Mouse (Mus musculus): ENCODE results near the gene Tln2. TPM values are rescaled to one million over a fixed set of nuclear protein-coding genes. Genes with fewer than 3 reads are reported as not detected.
A peak's percentile ranks its signal among the peaks of the same experiment; 100 is the strongest.

Gene Tln2
- polyA plus RNA-seq, 1 experiment from 2014 or later = 30.8 TPM

DNA sequence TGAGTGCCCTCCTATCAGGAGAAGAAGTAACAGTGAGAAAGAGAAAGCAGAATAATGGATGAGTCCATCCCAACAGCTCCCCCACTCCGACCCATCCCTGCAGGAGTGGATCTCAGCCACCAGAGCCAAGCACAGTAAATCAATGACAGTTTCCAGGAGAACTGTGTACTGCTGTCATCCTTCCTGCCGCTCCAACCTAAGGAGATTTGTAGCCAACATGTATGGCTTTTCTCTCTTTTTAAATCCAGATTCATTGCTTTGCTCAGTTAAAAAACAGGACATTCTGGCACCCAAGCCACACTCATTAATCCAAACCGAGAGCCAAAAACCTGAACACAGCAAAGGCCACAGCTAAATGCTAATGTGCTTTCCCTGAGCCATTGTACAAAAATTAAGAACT is 133.2 kb downstream of the Tln2 start:
- DNase-seq (ENCODE audit: low read depth, low spot score) (no peak), ATAC-seq (no peak)
- TF ChIP-seq CTCF (IDR thresholded peaks at IDR 0.05) = no peak
- H3K27me3 ChIP-seq = no peaks in the 10 kb centered on the region
- in situ Hi-C loops (cut with MboI; ENCODE audit: low pct_unique_long_range_greater_than_20kb) = no loop called here
- ChIA-PET CTCF (interaction anchor here (1.1 kb wide), 1 partner anchor 22 kb away, joined by 3 read pairs; no protein-coding TSS in a partner anchor), POLR2A (no interaction called here)

DNA sequence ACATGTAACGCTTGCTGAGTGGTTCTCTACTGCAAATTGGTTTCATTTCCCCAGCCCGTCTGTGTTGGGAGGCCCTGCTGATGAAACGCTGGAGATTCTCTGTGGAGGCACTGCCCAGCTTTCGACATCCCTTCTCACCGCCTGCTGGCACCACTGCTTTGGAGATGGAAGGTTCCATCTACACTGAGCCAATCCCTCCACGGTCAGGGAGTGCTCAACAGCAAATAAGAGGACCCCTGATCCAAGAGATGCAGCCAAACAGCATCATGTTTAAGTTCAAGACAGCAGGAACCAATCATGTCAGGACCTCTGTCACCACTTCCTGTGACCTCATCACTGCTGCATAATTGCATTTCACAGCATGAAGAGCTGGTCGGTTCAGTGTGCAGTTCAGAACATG is 135.4 kb downstream of the Tln2 start:
- no peak for ATAC-seq
- no peak for TF ChIP-seq CTCF (IDR thresholded peaks at IDR 0.05)

DNA sequence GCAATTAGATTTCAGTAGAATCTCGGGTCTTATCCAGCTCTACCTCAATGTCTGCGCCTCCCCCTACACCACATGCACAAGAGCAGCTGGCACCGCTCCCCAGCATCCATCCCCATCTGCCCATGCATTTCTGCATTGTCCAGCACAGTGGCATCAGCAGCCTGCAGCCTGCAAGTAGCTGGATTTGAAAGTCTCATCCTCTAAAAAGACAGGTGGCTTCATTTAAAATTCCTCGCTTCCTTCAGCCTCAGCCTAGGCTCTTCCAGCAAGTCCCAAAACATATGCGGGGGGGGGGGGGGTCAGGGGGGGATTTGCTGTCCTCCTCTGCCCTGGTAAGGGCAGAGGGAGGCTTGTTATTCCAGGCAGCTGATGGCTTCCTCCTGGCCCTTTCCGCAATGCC is 141.4 kb downstream of the Tln2 start:
- H3K27me3 ChIP-seq = no peaks in the 10 kb centered on the region
- DNase-seq (ENCODE audit: low read depth, low spot score) (no peak), ATAC-seq (no peak)
- TF ChIP-seq CTCF (IDR thresholded peaks at IDR 0.05) = no peak
- in situ Hi-C loops (cut with MboI; ENCODE audit: low pct_unique_long_range_greater_than_20kb) = no loop called here
- ChIA-PET POLR2A (no interaction called here), CTCF (no interaction called here)

More for the DNA sequence above, 135.4 kb downstream of the Tln2 start:
- DNase-seq (ENCODE audit: low read depth, low spot score) = no peak
- ChIA-PET POLR2A (no interaction called here), CTCF (no interaction called here)
- no peaks in the 10 kb centered on the region for H3K27me3 ChIP-seq
- in situ Hi-C loops (cut with MboI; ENCODE audit: low pct_unique_long_range_greater_than_20kb) = no loop called here

DNA sequence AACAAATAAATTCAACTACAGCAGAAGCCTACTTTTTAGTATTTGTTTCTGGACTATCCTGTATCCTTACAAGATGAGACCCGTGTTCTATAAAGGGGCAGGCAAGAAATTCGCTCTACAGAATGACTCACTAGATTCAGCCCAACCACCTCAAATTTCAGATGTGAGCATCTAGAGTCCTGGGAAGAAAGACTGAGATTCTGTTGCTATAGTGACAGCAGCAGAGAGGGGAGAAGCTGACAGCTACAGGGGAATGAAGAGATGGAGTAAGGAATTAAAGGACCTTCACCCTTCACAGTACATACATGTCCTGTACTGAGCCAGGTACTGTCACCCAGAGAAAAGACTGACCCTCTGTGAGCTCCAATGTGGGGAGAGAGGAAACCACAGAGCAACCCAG is 148.8 kb downstream of the Tln2 start:
- no peaks in the 10 kb centered on the region for H3K27me3 ChIP-seq
- CTCF ChIA-PET = no interaction called here
- ATAC-seq (no peak), DNase-seq (ENCODE audit: low read depth, low spot score) (no peak)
- POLR2A ChIA-PET = interaction anchor here (0.6 kb wide), 1 partner anchor 19 kb away, joined by 3 read pairs; no protein-coding TSS in a partner anchor
- TF ChIP-seq CTCF (IDR thresholded peaks at IDR 0.05) = no peak
- in situ Hi-C loops (cut with MboI; ENCODE audit: low pct_unique_long_range_greater_than_20kb) = no loop called here

DNA sequence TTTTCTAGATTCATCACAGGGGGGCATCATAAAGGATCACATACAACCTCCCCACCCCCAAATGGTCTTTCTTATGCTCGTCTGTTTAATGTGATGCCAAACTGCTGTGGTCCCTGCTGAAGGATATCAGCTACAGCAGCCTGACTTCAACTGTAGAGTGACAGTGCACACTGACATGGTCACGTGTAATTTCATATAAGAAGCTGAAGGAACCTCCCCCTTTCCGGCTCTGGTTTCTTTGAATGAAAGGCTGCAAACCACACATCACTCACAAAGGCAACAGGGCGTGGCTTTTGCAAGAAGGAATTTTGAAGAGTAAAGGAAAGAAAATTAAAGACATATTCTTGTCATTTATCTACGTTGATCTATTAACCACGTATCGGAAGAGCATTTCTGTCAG is 154.8 kb downstream of the Tln2 start:
- CTCF ChIA-PET = no interaction called here

DNA sequence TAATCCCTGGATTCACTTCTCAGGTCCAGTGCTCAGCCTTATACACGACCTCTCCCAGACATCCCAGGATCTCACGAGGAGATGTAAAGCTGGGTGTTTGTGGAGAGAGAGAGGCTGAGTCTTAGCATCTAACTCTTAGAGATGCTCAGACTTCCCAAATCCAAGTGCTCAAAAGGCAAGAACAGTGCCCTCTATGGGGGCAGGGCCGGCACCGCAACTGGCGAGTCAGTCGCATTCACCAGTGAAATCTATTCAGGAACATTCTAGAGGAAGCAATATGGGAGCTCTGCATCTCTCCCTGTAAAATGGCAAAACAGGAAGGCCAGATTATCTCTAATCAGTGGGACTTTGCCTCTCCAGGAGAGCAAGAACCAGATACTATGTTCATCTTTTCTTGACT is 159.9 kb downstream of the Tln2 start:
- POLR2A ChIA-PET = no interaction called here
- in situ Hi-C loops (cut with MboI; ENCODE audit: low pct_unique_long_range_greater_than_20kb) = no loop called here
- no peaks in the 10 kb centered on the region for H3K27me3 ChIP-seq
- TF ChIP-seq CTCF (IDR thresholded peaks at IDR 0.05) = peak; percentile 50
- CTCF ChIA-PET = interaction anchor here (1.0 to 1.4 kb wide), 2 partner anchors 9 to 10 kb away, joined by 3 to 4 read pairs; no protein-coding TSS in a partner anchor
- ATAC-seq = no peak
- DNase-seq (ENCODE audit: low read depth, low spot score) = no peak

More for the DNA sequence above, 154.8 kb downstream of the Tln2 start:
- POLR2A ChIA-PET = no interaction called here
- in situ Hi-C loops (cut with MboI; ENCODE audit: low pct_unique_long_range_greater_than_20kb) = no loop called here
- no peak for DNase-seq (ENCODE audit: low read depth, low spot score)
- no peak for TF ChIP-seq CTCF (IDR thresholded peaks at IDR 0.05)
- no peaks in the 10 kb centered on the region for H3K27me3 ChIP-seq
- ATAC-seq = no peak

DNA sequence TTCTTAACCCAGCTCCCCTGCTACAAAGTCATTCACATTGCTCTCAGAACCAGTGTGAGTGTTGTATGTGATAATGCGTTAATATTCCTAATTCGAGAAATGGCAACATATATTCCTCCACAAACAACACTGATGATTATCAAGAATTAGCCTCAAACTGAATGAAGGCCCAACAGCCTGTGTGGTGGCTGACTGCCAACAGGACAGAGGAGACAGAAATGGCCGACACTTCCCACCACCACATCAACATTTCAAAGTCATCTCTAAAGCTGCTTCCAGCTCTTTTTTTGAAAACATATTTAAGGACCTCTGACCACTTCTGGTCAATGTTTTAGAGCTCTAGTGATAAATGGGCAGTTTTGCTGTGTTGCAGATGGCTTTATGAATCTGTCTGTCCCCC is 161.7 kb downstream of the Tln2 start:
- ChIA-PET CTCF (interaction anchor here (0.9 kb wide), 1 partner anchor 224 kb away, joined by 3 read pairs; no protein-coding TSS in a partner anchor), POLR2A (no interaction called here)
- no peak for ATAC-seq
- DNase-seq (ENCODE audit: low read depth, low spot score) = no peak
- in situ Hi-C loops (cut with MboI; ENCODE audit: low pct_unique_long_range_greater_than_20kb) = no loop called here
- TF ChIP-seq CTCF (IDR thresholded peaks at IDR 0.05) = no peak
- H3K27me3 ChIP-seq = no peaks in the 10 kb centered on the region

DNA sequence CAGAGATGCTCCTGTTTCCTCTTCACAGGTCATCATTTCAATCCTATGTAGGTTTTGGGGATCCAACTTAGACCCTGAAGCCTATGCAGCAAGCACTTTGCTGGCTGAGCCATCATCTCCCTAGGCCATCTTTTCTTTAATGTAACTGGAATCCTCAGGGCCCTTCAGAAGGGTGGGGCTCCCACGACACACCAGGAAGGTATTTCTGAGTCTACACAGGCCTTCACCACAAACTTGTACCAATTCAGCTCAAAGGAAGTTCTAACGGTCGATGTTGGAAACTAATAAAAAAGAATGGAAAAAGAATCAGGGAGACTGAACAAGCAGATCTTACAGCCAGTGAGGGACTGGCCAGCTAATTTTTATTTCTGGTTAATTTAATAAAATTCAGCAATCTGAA is 163.1 kb downstream of the Tln2 start:
- H3K27me3 ChIP-seq = no peaks in the 10 kb centered on the region
- DNase-seq (ENCODE audit: low read depth, low spot score) (no peak), ATAC-seq (no peak)
- no peak for TF ChIP-seq CTCF (IDR thresholded peaks at IDR 0.05)
- in situ Hi-C loops (cut with MboI; ENCODE audit: low pct_unique_long_range_greater_than_20kb) = no loop called here
- ChIA-PET POLR2A (no interaction called here), CTCF (no interaction called here)

DNA sequence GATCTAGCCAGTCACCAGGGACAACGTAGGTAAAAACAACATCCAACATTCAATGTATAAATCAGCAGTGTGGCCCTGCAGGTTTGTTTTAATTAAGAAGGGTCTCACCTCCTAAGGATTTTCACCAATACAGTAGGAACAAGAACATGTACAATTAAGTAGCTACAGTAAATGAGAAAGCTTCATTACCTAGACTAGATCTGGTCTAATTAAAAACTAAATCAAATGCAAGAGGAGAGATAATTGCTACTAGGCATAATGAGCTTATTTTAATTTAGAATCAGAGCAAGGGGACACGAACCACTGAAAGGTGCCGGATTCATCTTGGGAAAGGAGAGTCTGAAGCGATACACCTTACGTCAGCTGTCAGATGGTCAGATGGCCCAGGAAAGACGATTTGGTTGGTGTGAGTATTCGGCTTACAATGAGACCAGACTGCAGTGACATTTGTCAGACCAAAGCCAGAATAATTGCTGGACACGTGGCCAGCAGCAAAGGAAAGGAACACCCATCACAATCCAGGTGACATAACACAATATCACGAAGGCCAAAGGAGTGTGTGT is 175.4 kb downstream of the Tln2 start:
- in situ Hi-C loops (cut with MboI; ENCODE audit: low pct_unique_long_range_greater_than_20kb) = no loop called here
- TF ChIP-seq CTCF (IDR thresholded peaks at IDR 0.05) = no peak
- ChIA-PET CTCF (interaction anchor here (0.7 to 1.3 kb wide), 2 partner anchors 9 to 10 kb away, joined by 3 read pairs; no protein-coding TSS in a partner anchor), POLR2A (interaction anchor here (0.7 to 1.1 kb wide), 2 partner anchors 10 to 96 kb away, joined by 3 to 4 read pairs; no protein-coding TSS in a partner anchor)
- no peaks in the 10 kb centered on the region for H3K27me3 ChIP-seq
- no peak for ATAC-seq
- DNase-seq (ENCODE audit: low read depth, low spot score) = no peak

DNA sequence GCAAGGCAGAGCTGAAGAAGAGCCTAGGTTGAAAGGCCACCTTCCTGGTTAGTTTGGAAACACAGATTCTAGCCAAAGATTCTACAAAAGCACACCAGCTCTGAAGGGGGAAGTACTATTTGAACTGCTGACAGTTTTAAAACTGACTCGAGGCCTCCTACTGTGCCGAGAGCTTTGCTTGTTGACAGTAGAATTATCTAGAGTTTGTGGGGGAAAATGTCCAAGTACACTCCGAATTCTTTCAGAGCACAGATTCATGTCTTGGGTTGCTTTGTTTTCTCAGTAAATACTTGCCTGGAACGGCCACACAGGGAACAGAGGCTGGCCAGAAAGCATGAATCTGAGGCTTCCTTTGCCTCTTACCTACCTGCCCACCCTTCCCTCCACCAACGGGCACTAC is 179.4 kb downstream of the Tln2 start:
- CTCF ChIA-PET = no interaction called here
- TF ChIP-seq CTCF (IDR thresholded peaks at IDR 0.05) = no peak
- in situ Hi-C loops (cut with MboI; ENCODE audit: low pct_unique_long_range_greater_than_20kb) = no loop called here
- ATAC-seq = peak; percentile 60
- DNase-seq (ENCODE audit: low read depth, low spot score) = peak; percentile 71
- POLR2A ChIA-PET = interaction anchor here (0.6 kb wide), 2 partner anchors 62 to 103 kb away, joined by 3 to 4 read pairs; no protein-coding TSS in a partner anchor
- no peaks in the 10 kb centered on the region for H3K27me3 ChIP-seq

DNA sequence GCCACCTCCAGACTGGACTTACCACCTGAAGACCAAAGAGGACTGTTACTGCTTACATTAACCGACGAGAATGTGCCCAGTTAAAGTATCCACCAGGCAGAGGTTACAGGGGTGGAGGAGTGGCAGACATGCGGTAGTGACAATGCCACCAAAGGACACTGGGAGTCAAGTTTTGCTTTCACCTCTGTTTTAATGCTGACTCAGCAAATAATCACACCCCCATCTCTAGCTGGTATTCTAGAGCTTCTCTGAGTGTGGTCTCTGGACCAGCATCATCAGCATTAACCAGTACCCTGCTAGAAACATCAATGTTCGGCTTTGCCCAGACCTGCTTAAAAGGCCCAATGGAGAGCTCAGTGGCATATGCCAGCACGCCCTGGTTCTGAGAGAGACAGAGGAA is 180.7 kb downstream of the Tln2 start:
- no peak for TF ChIP-seq CTCF (IDR thresholded peaks at IDR 0.05)
- in situ Hi-C loops (cut with MboI; ENCODE audit: low pct_unique_long_range_greater_than_20kb) = no loop called here
- DNase-seq (ENCODE audit: low read depth, low spot score) (no peak), ATAC-seq (no peak)
- ChIA-PET CTCF (no interaction called here), POLR2A (interaction anchor here (0.6 kb wide), 1 partner anchor 254 kb away, joined by 3 read pairs; no protein-coding TSS in a partner anchor)
- no peaks in the 10 kb centered on the region for H3K27me3 ChIP-seq

DNA sequence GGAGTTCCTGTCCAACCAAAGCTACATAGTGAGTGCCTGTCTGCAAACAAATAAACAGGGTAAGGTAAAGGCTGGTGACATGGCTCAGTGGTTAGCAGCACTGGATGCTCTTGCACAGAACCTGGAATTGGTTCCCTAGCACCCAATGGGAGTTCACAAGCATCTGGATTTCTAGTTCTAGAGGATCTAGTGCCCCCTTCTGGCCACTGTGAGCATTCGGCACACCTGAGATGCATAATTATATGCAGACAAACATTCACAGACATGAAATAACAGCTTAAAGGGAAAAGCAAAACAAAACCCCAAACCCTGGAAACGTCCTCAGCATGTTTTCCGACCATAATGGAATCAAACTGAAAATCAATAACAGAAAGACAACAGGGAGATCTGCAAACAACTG is 191.4 kb downstream of the Tln2 start:
- ATAC-seq (no peak), DNase-seq (ENCODE audit: low read depth, low spot score) (no peak)
- in situ Hi-C loops (cut with MboI; ENCODE audit: low pct_unique_long_range_greater_than_20kb) = no loop called here
- POLR2A ChIA-PET = no interaction called here
- no peaks in the 10 kb centered on the region for H3K27me3 ChIP-seq
- no peak for TF ChIP-seq CTCF (IDR thresholded peaks at IDR 0.05)
- CTCF ChIA-PET = no interaction called here

Data from Patski (cell line).